Mouse (Mus musculus) E14TG2a.4 (cell line): Measurements from ENCODE around the gene Ubash3b.

Experiments used
- CTCF ChIP-seq: conservative IDR thresholded peaks from 2 replicates; pipeline ENCODE4 v1.5.1; 2014; ENCODE audit warnings: low read length
- NANOG ChIP-seq: IDR thresholded peaks from 2 replicates; pipeline ENCODE4 v1.6.1; 2014; ENCODE audit warnings: borderline replicate concordance, low read length, mixed read lengths
- POU5F1 ChIP-seq: IDR thresholded peaks from 2 replicates; pipeline ENCODE4 v1.6.1; 2014; ENCODE audit warnings: low read length, borderline replicate concordance

DNA sequence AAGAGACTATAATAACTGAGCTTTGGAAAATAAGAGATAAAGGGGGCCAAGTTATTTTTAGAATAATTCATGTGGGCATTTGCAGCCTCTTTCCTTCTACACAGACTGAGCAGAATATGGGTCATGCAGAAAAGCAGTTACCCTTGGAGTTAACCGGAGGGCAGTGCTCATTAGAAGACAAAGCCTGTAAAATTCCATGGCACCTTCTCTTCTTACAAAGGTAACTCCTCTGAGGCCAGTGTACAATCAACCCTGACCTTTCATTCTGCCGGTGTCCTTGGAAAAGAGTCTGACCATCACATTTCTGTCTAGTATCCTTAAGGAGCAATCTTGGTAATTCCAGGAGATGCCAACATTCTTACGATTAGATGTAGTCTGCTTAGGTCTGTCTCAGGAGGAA, 120.1 kb downstream of the Ubash3b start:
- TF ChIP-seq CTCF (no peak), POU5F1 (no peak), NANOG (no peak)
